Mouse (Mus musculus) mesoderm, embryonic 11.5 days (tissue): ENCODE results near the gene Selenbp2.
"Not testable (repeated sequence)": the region's sequence is repeated elsewhere in the genome, so short reads cannot be mapped to it uniquely, and the experiment has no call there.

Experiments used
- DNase-seq: peaks from one replicate; pipeline ENCODE4 v3.0.0-alpha.2; 2012; ENCODE audit warnings: low read depth, low spot score

Selenbp2 gene

DNA sequence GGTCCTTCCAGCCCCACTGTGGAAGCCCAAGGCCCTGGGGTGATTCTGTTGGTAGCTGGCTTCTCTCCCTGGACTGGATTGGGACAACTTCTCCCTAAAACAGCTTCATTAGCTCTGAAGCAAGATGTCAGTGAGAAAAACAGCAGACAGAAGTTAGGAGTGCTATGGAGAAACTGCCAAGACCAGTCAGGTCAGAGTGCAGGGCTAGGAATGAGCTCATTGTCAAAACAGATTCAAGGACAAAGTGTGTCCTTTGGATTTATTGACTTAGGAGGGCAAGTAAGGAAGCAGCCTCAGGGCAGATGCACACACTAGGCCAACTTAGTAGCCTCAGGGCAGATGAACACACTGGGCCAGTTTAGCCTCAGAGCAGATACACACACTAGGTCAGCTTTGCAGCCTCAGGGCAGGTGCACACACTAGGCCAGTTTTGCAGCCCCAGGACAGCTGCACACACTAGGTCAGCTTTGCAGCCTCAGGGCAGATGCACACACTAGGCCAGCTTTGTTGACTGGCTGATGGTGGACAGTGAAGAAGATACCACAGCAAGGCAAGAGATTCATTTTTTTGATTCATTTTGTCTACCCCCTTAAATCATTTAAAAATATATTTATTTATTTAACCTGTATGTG, 2.6 kb upstream of the Selenbp2 start:
- no peak for DNase-seq

DNA sequence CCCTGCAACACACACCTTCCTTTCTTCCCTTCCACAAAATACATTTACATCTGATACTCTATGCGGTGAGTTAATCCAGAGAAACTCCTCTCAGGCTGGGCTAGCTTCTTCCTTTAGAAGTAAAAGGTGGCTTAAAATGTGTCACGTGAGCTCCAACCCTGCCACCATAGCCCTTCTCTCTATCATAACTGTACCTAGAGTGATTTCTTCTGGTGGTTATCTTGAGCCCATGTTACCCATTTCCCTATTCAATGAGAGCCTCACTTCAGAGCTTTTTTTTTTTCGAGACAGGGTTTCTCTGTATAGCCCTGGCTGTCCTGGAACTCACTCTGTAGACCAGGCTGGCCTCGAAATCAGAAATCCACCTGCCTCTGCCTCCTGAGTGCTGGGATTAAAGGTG, 1.7 kb upstream of the Selenbp2 start:
- not testable (repeated sequence) for DNase-seq

DNA sequence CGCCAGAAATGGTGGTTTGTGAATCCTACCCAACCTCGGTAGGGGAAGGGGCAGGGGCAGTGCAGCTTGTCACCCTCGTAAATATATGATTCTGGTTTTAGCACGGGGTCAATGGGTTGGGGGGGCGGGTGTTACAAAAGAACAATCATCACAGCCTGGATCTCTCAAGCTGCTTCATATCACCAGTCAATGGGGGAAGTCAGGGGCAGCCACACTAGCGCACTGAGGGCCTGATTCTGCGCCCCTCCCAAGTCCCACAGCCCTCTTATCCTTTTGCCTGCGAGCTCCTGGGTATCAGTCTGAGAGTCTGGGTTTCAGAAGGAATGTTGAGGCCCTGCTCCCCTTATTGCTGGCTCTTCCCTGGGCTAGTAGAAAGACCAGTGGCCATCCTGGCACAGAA, 518 bp downstream of the Selenbp2 start:
- not testable (repeated sequence) for DNase-seq

DNA sequence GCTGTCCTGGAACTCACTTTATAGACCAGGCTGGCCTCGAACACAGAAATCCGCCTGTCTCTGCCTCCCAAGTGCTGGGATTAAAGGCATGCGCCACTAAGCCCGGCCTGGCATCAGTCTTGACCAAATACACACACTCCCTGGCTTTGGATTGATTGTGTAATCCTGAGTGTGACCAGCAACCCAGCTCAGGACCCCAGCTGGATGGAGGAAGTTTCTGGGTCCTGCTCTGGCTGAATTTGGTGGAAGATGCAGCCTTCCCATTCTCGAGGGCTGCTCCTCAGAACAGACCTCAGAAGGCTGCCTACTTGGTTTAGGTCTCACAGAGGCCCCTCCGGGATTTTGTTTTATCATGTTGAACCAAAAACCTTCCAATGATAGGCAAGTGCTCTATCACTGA, 2.2 kb downstream of the Selenbp2 start:
- DNase-seq = not testable (repeated sequence)

DNA sequence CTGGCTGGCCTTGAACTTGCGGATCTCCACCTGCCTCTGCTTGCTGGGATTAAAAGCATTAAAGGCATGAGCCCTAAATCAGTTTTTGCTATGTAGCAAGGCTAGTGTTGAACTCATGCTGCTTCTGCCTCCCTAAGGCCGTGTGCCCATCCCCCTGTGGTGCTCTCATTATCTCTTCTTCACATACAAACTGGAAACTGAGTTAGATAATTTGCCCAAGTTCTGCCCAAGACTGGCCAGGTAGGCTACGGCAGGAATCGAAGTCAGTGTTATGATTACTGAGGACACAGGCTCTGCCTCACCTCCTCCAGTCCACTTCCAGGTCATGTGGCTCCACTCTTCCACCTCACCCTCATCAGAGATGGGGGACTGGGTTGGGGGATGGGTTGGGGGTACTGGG, 2.9 kb downstream of the Selenbp2 start:
- not testable (repeated sequence) for DNase-seq

DNA sequence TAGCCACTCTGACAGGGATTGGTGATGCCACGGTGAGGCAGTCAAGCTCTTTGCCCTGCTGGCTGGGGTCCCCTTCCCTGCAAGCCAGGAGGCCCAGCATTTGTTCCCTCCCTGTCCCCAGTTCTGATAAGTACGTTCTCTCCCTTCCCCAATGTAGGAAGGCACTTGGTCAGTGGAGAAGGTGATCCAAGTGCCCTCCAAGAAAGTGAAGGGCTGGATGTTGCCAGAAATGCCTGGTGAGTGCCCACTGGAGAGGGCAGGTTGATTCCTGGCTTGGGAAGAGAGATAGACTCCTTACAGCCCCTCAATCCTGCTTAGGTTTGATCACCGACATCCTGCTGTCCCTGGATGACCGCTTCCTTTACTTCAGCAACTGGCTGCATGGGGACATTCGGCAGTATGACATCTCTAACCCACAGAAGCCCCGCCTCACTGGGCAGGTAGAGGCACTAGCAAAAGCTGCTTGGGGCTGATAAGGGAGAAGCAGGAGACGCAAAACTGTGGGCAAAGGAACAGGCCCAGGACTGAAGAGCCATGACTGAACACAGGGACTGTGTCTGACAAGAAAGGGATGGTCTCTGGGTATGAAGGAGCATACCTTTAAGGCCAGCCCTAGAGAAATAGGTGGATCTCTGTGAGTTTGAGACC, 8.9 kb downstream of the Selenbp2 start:
- not testable (repeated sequence) for DNase-seq

DNA sequence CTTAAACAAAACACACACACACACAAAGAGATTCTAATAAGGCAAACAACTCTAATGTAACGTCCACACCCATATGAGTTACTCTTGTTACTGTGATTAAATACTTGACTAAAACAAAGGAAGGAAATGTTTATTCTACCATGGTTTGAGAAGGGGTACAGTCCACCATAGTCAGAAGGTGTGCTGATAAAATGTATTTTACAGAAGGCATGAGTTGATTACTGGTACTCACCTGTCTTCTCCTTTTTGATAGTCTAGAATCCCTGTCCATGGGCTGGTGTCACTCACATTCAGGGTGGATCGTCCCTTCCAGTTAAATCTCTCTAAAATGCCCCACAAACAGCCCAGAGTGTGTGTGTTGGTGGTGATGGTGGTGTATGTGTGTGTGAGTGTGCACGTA, 9.5 kb downstream of the Selenbp2 start:
- DNase-seq = no peak

DNA sequence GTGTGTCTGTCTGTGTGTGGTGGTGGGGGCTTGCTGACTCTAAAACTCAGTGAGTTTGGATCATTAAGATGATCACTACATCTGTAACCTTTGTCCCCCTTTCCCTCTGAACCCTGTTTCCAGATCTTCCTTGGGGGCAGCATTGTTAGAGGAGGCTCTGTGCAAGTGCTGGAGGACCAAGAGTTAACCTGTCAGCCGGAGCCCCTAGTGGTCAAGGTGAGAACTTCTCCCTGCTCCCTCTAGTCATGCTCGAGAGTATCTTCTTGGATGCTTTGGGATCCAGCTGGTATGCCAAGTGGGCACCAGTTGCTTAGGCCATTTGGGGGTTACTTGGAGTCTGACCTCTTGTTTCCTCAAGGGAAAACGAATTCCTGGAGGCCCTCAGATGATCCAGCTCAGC, 10.0 kb downstream of the Selenbp2 start:
- not testable (repeated sequence) for DNase-seq

DNA sequence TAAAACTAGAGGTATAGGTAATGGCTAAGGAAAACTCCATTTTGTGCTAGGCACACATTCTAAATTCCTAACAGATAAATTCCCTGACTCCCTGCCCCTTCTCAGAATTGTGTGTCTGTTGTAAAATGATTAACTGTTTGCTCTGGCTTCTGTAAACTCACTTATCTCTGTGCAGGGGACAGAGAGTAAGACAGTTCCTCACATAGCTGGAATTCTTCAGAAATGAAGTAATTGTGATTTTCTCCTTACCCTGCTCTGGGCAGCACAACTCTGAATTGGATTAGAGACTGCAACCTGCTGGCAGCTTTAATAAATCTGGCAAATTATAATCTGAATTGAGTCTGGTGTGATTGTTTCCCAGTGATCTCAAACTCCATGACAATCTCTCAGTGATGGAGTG, 17.2 kb downstream of the Selenbp2 start:
- DNase-seq = not testable (repeated sequence)

DNA sequence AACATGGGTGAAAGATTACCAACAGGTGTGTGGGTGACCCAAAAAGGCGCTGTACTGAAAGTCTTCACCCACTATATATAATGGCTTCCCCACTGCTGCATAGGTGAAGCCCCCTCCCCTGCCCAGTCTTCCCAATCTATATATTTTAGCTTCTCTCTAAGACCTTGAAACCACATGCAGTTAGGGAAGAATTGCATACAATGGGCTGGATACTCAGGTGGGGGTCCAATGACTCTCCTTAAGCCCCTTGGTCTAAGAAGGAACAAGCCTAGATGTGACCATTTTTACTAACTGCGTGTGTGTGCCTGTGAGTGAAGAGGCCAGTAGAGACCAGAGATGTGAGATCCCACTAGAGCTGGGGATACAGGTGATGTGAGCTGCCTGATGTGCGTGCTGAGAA, 20.1 kb downstream of the Selenbp2 start:
- not testable (repeated sequence) for DNase-seq

DNA sequence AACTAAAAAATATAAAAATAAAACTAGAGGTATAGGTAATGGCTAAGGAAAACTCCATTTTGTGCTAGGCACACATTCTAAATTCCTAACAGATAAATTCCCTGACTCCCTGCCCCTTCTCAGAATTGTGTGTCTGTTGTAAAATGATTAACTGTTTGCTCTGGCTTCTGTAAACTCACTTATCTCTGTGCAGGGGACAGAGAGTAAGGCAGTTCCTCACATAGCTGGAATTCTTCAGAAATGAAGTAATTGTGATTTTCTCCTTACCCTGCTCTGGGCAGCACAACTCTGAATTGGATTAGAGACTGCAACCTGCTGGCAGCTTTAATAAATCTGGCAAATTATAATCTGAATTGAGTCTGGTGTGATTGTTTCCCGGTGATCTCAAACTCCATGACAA, 24.9 kb downstream of the Selenbp2 start:
- not testable (repeated sequence) for DNase-seq

DNA sequence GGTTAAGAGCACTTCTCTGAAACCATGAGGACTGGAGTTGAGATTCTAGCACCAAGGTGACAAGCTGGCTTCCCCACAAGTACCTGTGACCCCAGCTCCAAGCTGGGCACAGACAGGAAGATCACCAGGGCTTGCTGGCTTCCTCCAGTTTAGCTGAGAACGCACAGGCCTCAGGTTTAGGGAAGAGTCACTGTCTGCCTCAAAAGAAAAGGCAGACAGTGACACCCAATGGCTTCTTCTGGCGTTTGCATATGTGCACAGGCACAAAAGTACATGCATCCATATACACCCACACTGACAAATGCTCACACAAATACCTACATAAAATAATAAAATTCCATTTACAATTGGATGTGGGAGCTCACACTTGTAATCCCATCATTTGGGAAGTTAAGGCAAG, 30.3 kb downstream of the Selenbp2 start:
- not testable (repeated sequence) for DNase-seq

DNA sequence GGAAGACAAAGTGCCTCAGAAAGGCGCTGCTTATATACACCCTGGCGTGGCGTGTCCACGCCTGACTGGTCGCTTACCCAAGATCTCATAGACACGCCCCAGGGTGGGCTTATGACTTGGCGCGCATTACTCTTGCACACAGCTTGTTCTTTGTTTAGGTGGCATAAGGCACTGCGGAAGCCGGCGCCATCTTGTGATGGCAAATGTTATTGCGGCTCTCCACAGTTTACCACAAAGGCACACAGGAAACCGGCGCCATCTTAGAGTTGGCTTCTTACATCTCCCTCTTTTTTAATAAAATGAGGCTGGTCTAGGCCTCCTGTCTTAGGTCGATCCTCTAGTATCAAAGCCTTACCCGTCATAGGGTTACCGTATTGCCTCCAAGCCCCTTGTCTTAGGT, 52.3 kb downstream of the Selenbp2 start:
- no peak for DNase-seq
